Mouse (Mus musculus): ENCODE results near the gene Vmn1r167.
"Not testable (repeated sequence)": the region's sequence is repeated elsewhere in the genome, so short reads cannot be mapped to it uniquely, and the experiment has no call there.

Vmn1r167 gene

DNA sequence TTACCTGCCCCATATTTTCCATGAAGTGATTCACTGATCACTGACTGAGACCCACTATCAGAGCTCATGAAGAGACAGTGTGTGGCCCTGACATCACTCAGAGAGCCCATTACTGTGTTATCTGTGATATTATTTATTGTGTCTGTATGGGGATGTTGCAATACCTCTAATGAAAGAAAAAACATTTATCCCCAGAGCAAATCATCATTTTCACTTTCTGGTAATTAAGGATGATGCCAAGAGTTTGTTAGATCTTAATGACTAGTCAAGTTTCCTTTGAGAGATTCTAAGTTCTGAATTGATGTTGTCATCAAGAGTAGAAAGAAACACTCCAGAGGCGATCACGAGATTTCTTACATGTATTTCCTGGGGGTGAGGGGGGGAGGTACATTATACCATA, at the start of gene Vmn1r167:
Gene Vmn1r167, minus strand, starts transcription at position 101 of the 400 bp plus-strand sequence.
- DNase-seq (ENCODE audit: low spot score in 2 of 2), result not testable (repeated sequence)

DNA sequence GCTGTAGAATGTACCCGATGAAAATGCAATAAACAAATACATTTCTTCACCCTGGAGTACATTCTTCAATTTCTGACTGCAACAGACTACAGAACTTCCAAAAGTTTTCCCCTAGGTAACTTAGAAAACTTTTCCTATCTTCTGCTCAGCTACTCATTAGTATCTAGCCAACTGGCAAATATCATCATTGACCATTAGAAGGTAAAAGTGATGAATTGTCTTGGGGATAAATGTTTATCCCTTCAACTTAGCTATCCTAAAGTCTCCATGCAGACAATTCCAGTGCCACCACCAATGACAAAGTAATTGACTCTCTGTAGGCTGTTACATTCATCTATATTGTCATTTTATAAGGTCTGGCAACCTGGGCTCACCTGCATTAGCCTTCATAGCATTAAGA, 32.4 kb upstream of the Vmn1r167 start, which contains the start of gene Vmn1r168:
Gene Vmn1r168, plus strand, starts transcription at position 301 of the 400 bp plus-strand sequence.
- DNase-seq (ENCODE audit: low spot score in 2 of 2), result not testable (repeated sequence)

DNA sequence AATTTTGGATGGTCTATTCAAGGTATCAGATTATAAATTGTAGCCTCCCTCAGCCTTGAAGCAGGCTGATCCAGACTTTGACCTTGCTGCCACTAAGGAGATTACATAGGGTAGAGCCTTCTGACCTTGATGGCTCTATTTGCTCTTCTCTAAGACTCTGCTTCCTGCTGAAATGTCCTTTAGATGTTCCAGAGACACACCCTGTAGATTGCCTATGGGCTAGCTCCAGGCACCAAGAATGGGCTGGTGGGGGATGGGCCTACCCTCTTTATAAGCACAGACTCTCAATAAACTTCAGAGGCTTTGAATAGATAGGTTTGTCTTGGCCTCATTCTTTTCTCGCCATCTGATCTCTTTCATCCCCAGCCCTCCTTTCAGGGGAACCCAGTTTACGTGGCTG, 34.1 kb downstream of the Vmn1r167 start:
- not testable (repeated sequence) for DNase-seq (ENCODE audit: low spot score in 2 of 2)

DNA sequence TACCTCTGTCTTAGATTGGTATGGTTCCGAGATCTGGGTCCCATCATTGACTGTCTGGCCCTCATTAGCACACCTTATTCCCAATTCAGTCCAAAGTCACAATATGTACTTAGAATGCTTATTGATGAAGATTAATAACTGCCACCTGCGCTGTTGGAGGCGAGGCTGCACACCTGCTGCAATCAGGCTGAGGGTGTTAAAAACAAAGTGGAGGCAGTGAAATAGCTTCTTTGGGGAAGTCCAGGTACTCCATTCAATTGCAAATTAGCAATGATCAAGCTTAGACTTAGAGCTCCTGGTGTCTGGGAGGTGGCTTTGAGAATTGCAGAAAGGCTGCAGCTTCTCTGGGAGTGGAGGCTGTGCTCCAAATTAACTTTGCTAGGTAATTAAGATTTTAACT, 36.2 kb downstream of the Vmn1r167 start:
- not testable (repeated sequence) for DNase-seq (ENCODE audit: low spot score in 2 of 2)

DNA sequence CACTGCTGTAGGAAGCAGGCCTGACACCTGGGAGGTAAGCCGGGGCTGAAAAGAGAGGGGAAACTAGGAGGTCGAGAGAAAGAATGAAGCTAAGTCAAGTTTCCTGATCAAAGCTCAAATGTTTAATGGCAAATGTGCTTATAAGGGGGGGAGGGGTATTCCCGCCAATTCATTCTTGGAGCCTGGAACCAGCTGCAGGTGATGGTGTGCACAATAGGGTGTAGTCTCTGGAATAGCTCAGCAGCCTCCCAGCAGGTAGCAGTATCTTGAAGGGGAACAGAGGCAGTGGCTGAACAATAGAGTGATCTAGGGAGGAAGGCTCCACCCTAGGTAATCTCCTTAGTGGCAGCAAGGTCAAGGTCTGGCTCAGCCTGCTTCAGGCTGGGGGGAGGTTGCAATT, 36.8 kb downstream of the Vmn1r167 start:
- not testable (repeated sequence) for DNase-seq (ENCODE audit: low spot score in 2 of 2)
